Mouse (Mus musculus) stomach, postnatal 0 days (tissue): Measurements from ENCODE around the gene Upk3b.

Experiments used
- CTCF ChIP-seq: IDR thresholded peaks from 2 replicates; pipeline ENCODE4 v1.5.1; 2016; ENCODE audit warnings: antibody characterized with exemption, low read depth, mild to moderate bottlenecking, moderate library complexity
- EP300 ChIP-seq: optimal IDR thresholded peaks from 2 replicates; pipeline ENCODE3; 2016; ENCODE audit warnings: antibody characterized with exemption

GRCm38 (mm10) chr5:136036667-136037066 is 1.6 kb upstream of the Upk3b start:
- TF ChIP-seq EP300 (no peak), CTCF (no peak)
